In the genomic region with DNA sequence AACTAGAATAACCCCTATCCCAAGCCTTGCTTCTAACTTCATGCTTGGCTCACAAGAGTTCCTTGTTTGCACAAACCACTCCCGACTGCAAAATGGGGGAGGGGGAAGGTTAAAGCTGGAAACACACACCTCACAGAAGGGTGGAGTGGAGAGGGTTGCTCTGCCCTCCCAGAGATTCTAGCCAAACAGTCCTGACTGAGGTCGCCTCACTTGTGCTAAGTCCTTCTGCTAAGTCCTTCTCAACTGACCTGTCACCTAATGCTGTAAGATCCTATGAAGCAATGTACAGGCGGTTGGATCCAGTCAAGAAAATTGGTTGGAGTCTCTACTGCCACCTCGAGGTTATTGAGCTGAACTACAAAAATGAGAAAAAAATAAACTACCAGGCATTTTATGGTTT, we compare ENCODE assay signal across 9 mouse cellular contexts. TPM values are rescaled to one million over a fixed set of nuclear protein-coding genes. Genes with fewer than 3 reads are reported as not detected.
DNase-seq lines count a peak whose midpoint lies in the region; ATAC-seq and TF ChIP-seq lines count a peak whose summit lies in the region.
"Had no signal": no experiment of that assay in that cellular context is flagged by ENCODE, and none has a peak within 500 bp of the region (broad histone marks: within the 10 kb centered on the region; RNA-seq: fewer than 3 reads in every experiment).

No protein-coding gene starts in this region.

- intact Hi-C loops in left cerebral cortex, postnatal 4 days (cut with DNase I) = loop anchor here (10.0 kb wide), 1 partner anchor 408 kb away; no protein-coding TSS in a partner anchor
- intact Hi-C loops in left cerebral cortex, postnatal 10 days (cut with DNase I) = loop anchor here (5.0 kb wide), 1 partner anchor 410 kb away; no protein-coding TSS in a partner anchor

- peaks cover 2% of the 10 kb centered on the region; the same call in 1 of the 2 replicates for H3K4me1 ChIP-seq in embryonic facial prominence, embryonic 11.5 days (ENCODE audit: control insufficient read depth, insufficient read depth, low read length)
- H3K4me1 ChIP-seq in embryonic facial prominence, embryonic 10.5 days = peaks cover 32% of the 10 kb centered on the region
- H3K4me1 ChIP-seq in thymus, adult 2 months (replicated peaks; ENCODE audit: control insufficient read depth, insufficient read depth, low read length) = peaks cover 10% of the 10 kb centered on the region
- peaks cover 13% of the 10 kb centered on the region for H3K4me1 ChIP-seq in heart, embryonic 10.5 days

- no peak overlapping the region for H3K27ac ChIP-seq in embryonic facial prominence, embryonic 11.5 days (replicated peaks; ENCODE audit: low read depth, low read length)
- H3K27ac ChIP-seq in embryonic facial prominence, embryonic 10.5 days (replicated peaks) = no peak overlapping the region
- no peak overlapping the region for H3K27ac ChIP-seq in thymus, adult 2 months (ENCODE audit: control insufficient read depth, insufficient read depth, low read length)
- 0 out of 2 replicates have a peak overlapping the region, but pooled peaks have one; percentile 10 for H3K27ac ChIP-seq in heart, embryonic 10.5 days
- H3K27ac ChIP-seq: limb, embryonic 13.5 days had no signal

- TF ChIP-seq POLR2A in thymus, adult 2 months (IDR thresholded peaks at IDR 0.05; ENCODE audit: control insufficient read depth, extremely low read depth, insufficient read depth, low read length, poor library complexity) = no peak

- WGBS in embryonic facial prominence, embryonic 11.5 days = 14% methylated on average over 4 of the region's 4 CpGs
- WGBS in embryonic facial prominence, embryonic 10.5 days = 17% methylated on average over 4 of the region's 4 CpGs
- WGBS in thymus, adult 2 months = 14% methylated on average over 4 of the region's 4 CpGs
- WGBS in heart, embryonic 10.5 days = 20% methylated on average over 4 of the region's 4 CpGs

- no peak for TF ChIP-seq CTCF in thymus, adult 2 months (IDR thresholded peaks at IDR 0.05; ENCODE audit: borderline replicate concordance, control insufficient read depth, extremely low read depth, insufficient read depth, low read length, poor library complexity)

- H3K4me3 ChIP-seq in embryonic facial prominence, embryonic 11.5 days (ENCODE audit: low read depth, low read length) = no peak overlapping the region
- no peak overlapping the region for H3K4me3 ChIP-seq in embryonic facial prominence, embryonic 10.5 days
- H3K4me3 ChIP-seq in thymus, adult 2 months (ENCODE audit: control insufficient read depth, insufficient read depth, low read length) = no peak overlapping the region
- no peak overlapping the region for H3K4me3 ChIP-seq in heart, embryonic 10.5 days
- H3K4me3 ChIP-seq: limb, embryonic 13.5 days had no signal

- H3K9ac ChIP-seq in embryonic facial prominence, embryonic 11.5 days (replicated peaks; ENCODE audit: low read length) = no peak overlapping the region
- H3K9ac ChIP-seq: limb, embryonic 13.5 days had no signal

- H3K36me3 ChIP-seq in embryonic facial prominence, embryonic 11.5 days (replicated peaks; ENCODE audit: control insufficient read depth, insufficient read depth, low read depth, low read length) = no peaks in the 10 kb centered on the region
- no peaks in the 10 kb centered on the region for H3K36me3 ChIP-seq in embryonic facial prominence, embryonic 10.5 days (replicated peaks)
- no peaks in the 10 kb centered on the region for H3K36me3 ChIP-seq in thymus, adult 2 months (ENCODE audit: control insufficient read depth, insufficient read depth, low read length)
- no peaks in the 10 kb centered on the region for H3K36me3 ChIP-seq in heart, embryonic 10.5 days
- H3K36me3 ChIP-seq: limb, embryonic 13.5 days had no signal

- no peaks in the 10 kb centered on the region for H3K9me3 ChIP-seq in embryonic facial prominence, embryonic 11.5 days (replicated peaks; ENCODE audit: control insufficient read depth, low read length)
- no peaks in the 10 kb centered on the region for H3K9me3 ChIP-seq in embryonic facial prominence, embryonic 10.5 days
- H3K9me3 ChIP-seq in heart, embryonic 10.5 days = no peaks in the 10 kb centered on the region
- H3K9me3 ChIP-seq: limb, embryonic 13.5 days had no signal

- H3K27me3 ChIP-seq in embryonic facial prominence, embryonic 11.5 days (ENCODE audit: control insufficient read depth, insufficient read depth, low read length) = no peaks in the 10 kb centered on the region
- no peaks in the 10 kb centered on the region for H3K27me3 ChIP-seq in embryonic facial prominence, embryonic 10.5 days (replicated peaks; ENCODE audit: low read depth, poor library complexity, severe bottlenecking)
- H3K27me3 ChIP-seq in thymus, adult 2 months (ENCODE audit: control insufficient read depth, insufficient read depth, low read length) = no peaks in the 10 kb centered on the region
- no peaks in the 10 kb centered on the region for H3K27me3 ChIP-seq in heart, embryonic 10.5 days (ENCODE audit: insufficient read depth, poor library complexity, severe bottlenecking)
- H3K27me3 ChIP-seq: limb, embryonic 13.5 days had no signal

- H3K4me2 ChIP-seq in embryonic facial prominence, embryonic 11.5 days (ENCODE audit: low read depth, low read length) = no peak overlapping the region
- H3K4me2 ChIP-seq: limb, embryonic 13.5 days had no signal

- peak; percentile 63 for DNase-seq in embryonic facial prominence, embryonic 11.5 days (ENCODE audit: low spot score)
- DNase-seq in embryonic facial prominence, embryonic 10.5 days (ENCODE audit: low spot score) = no peak
- DNase-seq in thymus, adult 2 months = peak; percentile 11
- DNase-seq in thymus, postnatal 4 days = no peak
- no peak for DNase-seq in heart, embryonic 10.5 days (ENCODE audit: low spot score)
- DNase-seq in lung, postnatal 36 days = peak; percentile 79
- no peak for DNase-seq in left cerebral cortex, postnatal 4 days
- no peak for DNase-seq in left cerebral cortex, postnatal 10 days (ENCODE audit: extremely low spot score in 1 of 2, low spot score in 2 of 2)

- 0 out of 2 replicates have a peak, but pooled peaks have one; percentile 48 for ATAC-seq in embryonic facial prominence, embryonic 11.5 days (replicated peaks; ENCODE audit: insufficient number of reproducible peaks, low FRiP score, low TSS enrichment, low read depth)

RNA-seq across cellular contexts. Expression of a gene that starts 52.9 kb away (rescaled TPM):
- polyA plus RNA-seq in embryonic facial prominence, embryonic 11.5 days (2014; fragmentation: Nextera tagmentation; extraction: Ambion mirVana) = 8.2 and 8.7 TPM in 2 replicates
- 7.5 and 9.2 TPM in 2 replicates for polyA plus RNA-seq in embryonic facial prominence, embryonic 10.5 days (2016; fragmentation: Nextera tagmentation; extraction: Ambion mirVana)
- polyA plus RNA-seq in thymus, adult 2 months (2012; rRNA removed) = 54.0 and 54.2 TPM in 2 replicates
- polyA plus RNA-seq in heart, embryonic 10.5 days (2016; fragmentation: Nextera tagmentation; extraction: Ambion mirVana) = 5.2 and 8.2 TPM in 2 replicates
- 10 to 100 TPM; 18.5 to 20.0 TPM for total RNA-seq in left cerebral cortex, postnatal 4 days (2021)
- 10 to 100 TPM; 29.1 to 32.8 TPM for total RNA-seq in left cerebral cortex, postnatal 10 days (2021)

Comparison
In these comparisons a context has a peak if more than half of its experiments do, and no peak if none do; other contexts are left out.
1. DNase-seq: peak in embryonic facial prominence, embryonic 11.5 days (single experiment), thymus, adult 2 months (single experiment) and lung, postnatal 36 days (single experiment); none in embryonic facial prominence, embryonic 10.5 days (single experiment), thymus, postnatal 4 days (single experiment), heart, embryonic 10.5 days (single experiment), left cerebral cortex, postnatal 4 days (single experiment) and left cerebral cortex, postnatal 10 days (0 of 2).